Mouse (Mus musculus) stomach, postnatal 0 days (tissue): ENCODE results near the gene Epha4. TPM values are rescaled to one million over a fixed set of nuclear protein-coding genes. Genes with fewer than 3 reads are reported as not detected.

Experiments
- ATAC-seq: fragments of 200-750 bp; cut with Nextera tagmentation; 2 replicates; pipeline ENCODE4 v1.8.0; 2017; ENCODE audit not compliant: low FRiP score, low TSS enrichment
- DNase-seq: peaks from one replicate; pipeline ENCODE4 v3.0.0-alpha.2; 2016; ENCODE audit warnings: low spot score
- H3K27ac ChIP-seq: fragments of 300-500 bp; sonication (generic); replicated peaks from 2 replicates; pipeline ENCODE4 v1.5.1; 2014; ENCODE audit warnings: mild to moderate bottlenecking, control low read depth
- H3K27me3 ChIP-seq: fragments of 300-500 bp; sonication (generic); 2 replicates; pipeline ENCODE4 v1.6.1; 2014; ENCODE audit warnings: low read length; ENCODE audit not compliant: control insufficient read depth, insufficient read depth
- H3K36me3 ChIP-seq: fragments of 300-500 bp; sonication (generic); 2 replicates; pipeline ENCODE4 v1.6.1; 2014; ENCODE audit warnings: low read length, mixed read lengths; ENCODE audit not compliant: control insufficient read depth, insufficient read depth
- H3K4me1 ChIP-seq: fragments of 300-500 bp; sonication (generic); replicated peaks from 2 replicates; pipeline ENCODE4 v1.6.1; 2014; ENCODE audit warnings: antibody characterized with exemption; ENCODE audit not compliant: control insufficient read depth, insufficient read depth
- H3K4me2 ChIP-seq: fragments of 300-500 bp; sonication (generic); replicated peaks from 2 replicates; pipeline ENCODE4 v1.6.1; 2014; ENCODE audit warnings: low read depth, mild to moderate bottlenecking, control low read depth, moderate library complexity
- H3K4me3 ChIP-seq: fragments of 300-500 bp; sonication (generic); 2 replicates; pipeline ENCODE4 v1.5.1; 2014; ENCODE audit warnings: low read depth, low read length, control low read depth
- H3K9ac ChIP-seq: fragments of 300-500 bp; sonication (generic); 2 replicates; pipeline ENCODE4 v1.6.1; 2014; ENCODE audit warnings: mild to moderate bottlenecking, low read length, control low read depth, mixed read lengths
- H3K9me3 ChIP-seq: fragments of 300-500 bp; sonication (generic); 2 replicates; pipeline ENCODE4 v1.6.1; 2016; ENCODE audit warnings: low read length; ENCODE audit not compliant: control insufficient read depth
- CTCF ChIP-seq: IDR thresholded peaks from 2 replicates; pipeline ENCODE4 v1.5.1; 2016; ENCODE audit warnings: antibody characterized with exemption, low read depth, mild to moderate bottlenecking, moderate library complexity
- EP300 ChIP-seq: optimal IDR thresholded peaks from 2 replicates; pipeline ENCODE3; 2016; ENCODE audit warnings: antibody characterized with exemption
- WGBS: fragments of 180-500 bp; shearing (Covaris S2); extraction: QIAGEN DNeasy Blood & Tissue Kit; methylation state at CpG from one replicate; pipeline ENCODE4 v1.1.7; 2014; 5-methylcytosine and 5-hydroxymethylcytosine counted together
- polyA plus RNA-seq: library from polyadenylated mRNA; unstranded; fragments of >200 nt; fragmentation: Nextera tagmentation; extraction: Ambion mirVana; gene quantifications from 2 replicates; pipeline ENCODE4 v1.2.1, GENCODE M21; 2015

Epha4 gene
- polyA plus RNA-seq, 1 experiment from 2014 or later: 5.4 TPM

GRCm38 (mm10) chr1:77410716-77411115 is 104.2 kb downstream of the Epha4 start:
- WGBS: 82% methylated on average over 2 of the region's 2 CpGs

GRCm38 (mm10) chr1:77410153-77410552 is 104.7 kb downstream of the Epha4 start:
- Histone ChIP-seq H3K36me3 (no peaks in the 10 kb centered on the region), H3K4me2 (no peak overlapping the region), H3K4me3 (no peak overlapping the region), H3K9me3 (no peaks in the 10 kb centered on the region), H3K4me1 (no peaks in the 10 kb centered on the region), H3K9ac (no peak overlapping the region), H3K27me3 (no peaks in the 10 kb centered on the region), H3K27ac (no peak overlapping the region)
- DNase-seq (no peak), ATAC-seq (no peak)
- whole genome bisulfite sequencing: 76% methylated on average over 3 of the region's 3 CpGs
- no peak for TF ChIP-seq EP300
- TF ChIP-seq CTCF: no peak

More at GRCm38 (mm10) chr1:77410716-77411115, 104.2 kb downstream of the Epha4 start:
- no peak overlapping the region for H3K27ac ChIP-seq
- ATAC-seq: no peak
- H3K4me3 ChIP-seq: no peak overlapping the region
- H3K4me1 ChIP-seq: no peaks in the 10 kb centered on the region
- H3K27me3 ChIP-seq: no peaks in the 10 kb centered on the region
- no peaks in the 10 kb centered on the region for H3K36me3 ChIP-seq
- no peak overlapping the region for H3K9ac ChIP-seq
- H3K9me3 ChIP-seq: no peaks in the 10 kb centered on the region
- TF ChIP-seq EP300: no peak
- no peak for TF ChIP-seq CTCF
- no peak overlapping the region for H3K4me2 ChIP-seq
- DNase-seq: no peak

- Histone ChIP-seq H3K27ac (no peak overlapping the region), H3K9me3 (no peaks in the 10 kb centered on the region), H3K9ac (no peak overlapping the region), H3K4me1 (no peaks in the 10 kb centered on the region), H3K4me3 (no peak overlapping the region), H3K36me3 (no peaks in the 10 kb centered on the region), H3K27me3 (no peaks in the 10 kb centered on the region), H3K4me2 (no peak overlapping the region)
- TF ChIP-seq EP300 (no peak), CTCF (no peak)
- no peak for DNase-seq
- no peak for ATAC-seq
- WGBS: 70% methylated on average over 8 of the region's 8 CpGs
These were observed 105.4 kb downstream of the Epha4 start for GRCm38 (mm10) chr1:77409509-77409908.

- Histone ChIP-seq H3K4me3 (no peak overlapping the region), H3K4me1 (peaks cover 3% of the 10 kb centered on the region; the same call in 1 of the 2 replicates), H3K9me3 (no peaks in the 10 kb centered on the region), H3K27me3 (no peaks in the 10 kb centered on the region), H3K27ac (no peak overlapping the region), H3K4me2 (no peak overlapping the region), H3K9ac (no peak overlapping the region), H3K36me3 (no peaks in the 10 kb centered on the region)
- WGBS: 51% methylated on average over 9 of the region's 9 CpGs
- TF ChIP-seq EP300 (no peak), CTCF (no peak)
- no peak for ATAC-seq
- DNase-seq: no peak
These were observed 107.5 kb downstream of the Epha4 start for GRCm38 (mm10) chr1:77407417-77407816.

- Histone ChIP-seq H3K4me3 (no peak overlapping the region), H3K27me3 (no peaks in the 10 kb centered on the region), H3K9ac (no peak overlapping the region), H3K4me1 (peaks cover 3% of the 10 kb centered on the region; the same call in 1 of the 2 replicates), H3K36me3 (no peaks in the 10 kb centered on the region), H3K4me2 (no peak overlapping the region), H3K27ac (no peak overlapping the region), H3K9me3 (no peaks in the 10 kb centered on the region)
- no peak for ATAC-seq
- WGBS: 78% methylated on average over 9 of the region's 9 CpGs
- TF ChIP-seq EP300 (no peak), CTCF (no peak)
- no peak for DNase-seq
These were observed 108.3 kb downstream of the Epha4 start for GRCm38 (mm10) chr1:77406631-77407030.

GRCm38 (mm10) chr1:77404537-77404936 is 110.4 kb downstream of the Epha4 start:
- TF ChIP-seq CTCF (no peak), EP300 (no peak)
- H3K9me3 ChIP-seq: no peaks in the 10 kb centered on the region
- ATAC-seq (no peak), DNase-seq (no peak)
- H3K9ac ChIP-seq: no peak overlapping the region
- no peaks in the 10 kb centered on the region for H3K27me3 ChIP-seq
- no peak overlapping the region for H3K4me2 ChIP-seq
- H3K36me3 ChIP-seq: no peaks in the 10 kb centered on the region
- 76% methylated on average over 10 of the region's 10 CpGs for WGBS
- peaks cover 3% of the 10 kb centered on the region; the same call in 1 of the 2 replicates for H3K4me1 ChIP-seq
- H3K4me3 ChIP-seq: no peak overlapping the region
- no peak overlapping the region for H3K27ac ChIP-seq
